Mouse (Mus musculus) MEL (cell line): ENCODE data around the gene Rcc1.

Source experiments
- CHD1 ChIP-seq: IDR thresholded peaks from 2 replicates; pipeline ENCODE4 v1.6.1; 2012; ENCODE audit warnings: low read depth, mild to moderate bottlenecking, inconsistent platforms, low read length, improper control_type of control experiment
- CTCF ChIP-seq, 3 experiments: IDR thresholded peaks in 2 of 3; conservative IDR thresholded peaks in 1 of 3; 2 replicates each; pipeline ENCODE4 v1.5.1; 2011 to 2012; ENCODE audit warnings: low read length in 3 of 3, low read depth in 2 of 3, mild to moderate bottlenecking in 2 of 3, improper control_type of control experiment in 1 of 3, inconsistent platforms in 1 of 3, mixed read lengths in 1 of 3, moderate library complexity in 1 of 3; ENCODE audit not compliant: control insufficient read depth in 1 of 3, insufficient read depth in 1 of 3, poor library complexity in 1 of 3, severe bottlenecking in 1 of 3
- E2F4 ChIP-seq: IDR thresholded peaks from 2 replicates; pipeline ENCODE4 v1.6.1; 2011; ENCODE audit warnings: low read depth, low read length, improper control_type of control experiment, borderline replicate concordance
- EP300 ChIP-seq, 2 experiments: IDR thresholded peaks; 2 replicates each; pipeline ENCODE4 v1.6.1; 2011; ENCODE audit warnings: improper control_type of control experiment in 2 of 2, low read length in 2 of 2, low read depth in 1 of 2, mild to moderate bottlenecking in 1 of 2
- JUND ChIP-seq: IDR thresholded peaks from 2 replicates; pipeline ENCODE4 v1.6.1; 2011; ENCODE audit warnings: low read depth, mild to moderate bottlenecking, improper control_type of control experiment, low read length
- NRF1 ChIP-seq: IDR thresholded peaks from 2 replicates; pipeline ENCODE4 v1.6.1; 2014; ENCODE audit warnings: low read depth, mild to moderate bottlenecking, inconsistent platforms, low read length, improper control_type of control experiment, moderate library complexity; ENCODE audit not compliant: poor library complexity, insufficient read depth, severe bottlenecking
- POLR2A ChIP-seq, 2 experiments: IDR thresholded peaks; 2 replicates each; pipeline ENCODE4 v1.6.1; 2011 to 2012; ENCODE audit warnings: low read length in 2 of 2, mild to moderate bottlenecking in 2 of 2, control low read depth in 1 of 2, improper control_type of control experiment in 1 of 2, low read depth in 1 of 2, moderate library complexity in 1 of 2; ENCODE audit not compliant: control insufficient read depth in 1 of 2, insufficient read depth in 1 of 2, poor library complexity in 1 of 2
- TAL1 ChIP-seq: IDR thresholded peaks from 2 replicates; pipeline ENCODE4 v1.6.1; 2012; ENCODE audit warnings: mild to moderate bottlenecking, inconsistent platforms, low read length, moderate library complexity, mixed read lengths
- TCF12 ChIP-seq: IDR thresholded peaks from 2 replicates; pipeline ENCODE4 v1.6.1; 2014; ENCODE audit warnings: low read depth, mild to moderate bottlenecking, inconsistent platforms, low read length, improper control_type of control experiment, moderate library complexity
- UBTF ChIP-seq: IDR thresholded peaks from 2 replicates; pipeline ENCODE4 v1.6.1; 2012; ENCODE audit warnings: low read depth, mild to moderate bottlenecking, inconsistent platforms, low read length, improper control_type of control experiment, moderate library complexity, borderline replicate concordance; ENCODE audit not compliant: insufficient read depth
- USF2 ChIP-seq, 2 experiments: IDR thresholded peaks; 2 replicates each; pipeline ENCODE4 v1.6.1; 2011 to 2012; ENCODE audit warnings: improper control_type of control experiment in 2 of 2, low read length in 2 of 2, borderline replicate concordance in 1 of 2, inconsistent platforms in 1 of 2, low read depth in 1 of 2, mild to moderate bottlenecking in 1 of 2; ENCODE audit not compliant: insufficient read depth in 1 of 2
- ZC3H11A ChIP-seq: IDR thresholded peaks from 2 replicates; pipeline ENCODE4 v1.6.1; 2012; ENCODE audit warnings: low read depth, mild to moderate bottlenecking, inconsistent platforms, low read length, improper control_type of control experiment

GRCm38 (mm10) chr4:132331960-132332359 is 21.4 kb downstream of the Rcc1 start:
- no peak for TF ChIP-seq POLR2A (IDR thresholded peaks at IDR 0.05; ENCODE audit: control insufficient read depth in 1 of 2, insufficient read depth in 1 of 2, low read depth in 1 of 2, low read length in 2 of 2, poor library complexity in 1 of 2)
- no peak for TF ChIP-seq CTCF (IDR thresholded peaks at IDR 0.05 in 2 of 3, conservative IDR thresholded peaks at IDR 0.05 in 1 of 3; ENCODE audit: control insufficient read depth in 1 of 3, insufficient read depth in 1 of 3, low read depth in 2 of 3, low read length in 3 of 3, poor library complexity in 1 of 3, severe bottlenecking in 1 of 3)
- TF ChIP-seq JUND, result no peak
- no peak for TF ChIP-seq UBTF
- no peak for TF ChIP-seq TAL1
- TF ChIP-seq TCF12, result no peak
- no peak for TF ChIP-seq ZC3H11A
- no peak for TF ChIP-seq EP300 (IDR thresholded peaks at IDR 0.05; ENCODE audit: low read depth in 1 of 2, low read length in 2 of 2)
- no peak for TF ChIP-seq NRF1
- TF ChIP-seq CHD1, result no peak
- no peak for TF ChIP-seq USF2 (IDR thresholded peaks at IDR 0.05; ENCODE audit: borderline replicate concordance in 1 of 2, insufficient read depth in 1 of 2, low read depth in 1 of 2, low read length in 2 of 2)
- no peak for TF ChIP-seq E2F4
